ENCODE assay signal across 26 mouse cellular contexts in the genomic region with DNA sequence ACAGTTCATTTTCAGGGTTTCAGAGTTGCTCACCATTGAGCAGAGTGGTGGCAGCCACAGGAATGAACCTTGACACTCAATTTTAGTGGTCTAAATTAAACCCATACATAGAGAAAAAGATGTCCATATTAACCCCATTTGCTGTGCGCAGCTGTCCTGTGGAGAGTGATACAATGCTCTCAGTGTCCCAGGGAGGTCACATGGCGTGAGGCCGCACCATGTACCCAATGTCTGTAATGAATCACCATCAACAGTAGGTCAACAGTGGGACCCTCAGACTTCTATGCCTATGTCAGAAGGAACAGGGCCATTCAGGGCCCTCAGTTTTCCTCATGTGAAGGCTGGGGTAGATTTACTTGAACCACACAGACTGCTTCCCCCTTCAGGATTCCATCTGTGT.
"Had no signal": no experiment of that assay in that cellular context is flagged by ENCODE, and none has a peak within 500 bp of the region (broad histone marks: within the 10 kb centered on the region; RNA-seq: fewer than 3 reads in every experiment).

No protein-coding gene starts in this region.

- H3K9ac ChIP-seq: heart, embryonic 15.5 days; hindbrain, embryonic 12.5 days; hindbrain, embryonic 14.5 days; intestine, embryonic 15.5 days; limb, embryonic 13.5 days; limb, embryonic 15.5 days; liver, embryonic 12.5 days; liver, embryonic 14.5 days had no signal

- ATAC-seq: hindbrain, embryonic 16.5 days; inflammation-experienced regulatory T-cells, adult 6 months; intestine, postnatal 0 days; liver, embryonic 12.5 days had no signal

- DNase-seq: gastrocnemius, adult 2 months; gastrocnemius, postnatal 10 days; gastrocnemius, postnatal 25 days; heart, postnatal 14 days; heart, postnatal 4 days; kidney, adult 18-20 months; kidney, adult 8-10 months; kidney, postnatal 25 days; kidney, postnatal 4 days; left cerebral cortex, postnatal 4 days had no signal

- H3K36me3 ChIP-seq: heart, embryonic 15.5 days; hindbrain, embryonic 10.5 days; hindbrain, embryonic 12.5 days; intestine, embryonic 15.5 days; limb, embryonic 13.5 days; limb, embryonic 15.5 days; liver, embryonic 12.5 days had no signal

- H3K27ac ChIP-seq: gastrocnemius, adult 2 months; heart, embryonic 15.5 days; hindbrain, embryonic 10.5 days; hindbrain, embryonic 12.5 days; hindbrain, embryonic 14.5 days; intestine, embryonic 15.5 days; kidney, postnatal 0 days; layer of hippocampus, adult 2 months; left cerebral cortex, adult 2 months; limb, embryonic 13.5 days; limb, embryonic 15.5 days; liver, embryonic 12.5 days; liver, embryonic 14.5 days had no signal

- H3K9me3 ChIP-seq: heart, embryonic 15.5 days; hindbrain, embryonic 10.5 days; hindbrain, embryonic 12.5 days; intestine, embryonic 15.5 days; limb, embryonic 13.5 days; limb, embryonic 15.5 days; liver, embryonic 12.5 days had no signal

- H3K4me3 ChIP-seq: gastrocnemius, adult 2 months; heart, embryonic 15.5 days; hindbrain, embryonic 10.5 days; hindbrain, embryonic 12.5 days; intestine, embryonic 15.5 days; layer of hippocampus, adult 2 months; left cerebral cortex, adult 2 months; limb, embryonic 13.5 days; limb, embryonic 15.5 days; liver, embryonic 12.5 days had no signal

- H3K4me1 ChIP-seq: intestine, embryonic 15.5 days; liver, embryonic 12.5 days had no signal

- H3K4me2 ChIP-seq: heart, embryonic 11.5 days; heart, embryonic 15.5 days; hindbrain, embryonic 12.5 days; hindbrain, embryonic 14.5 days; intestine, embryonic 15.5 days; limb, embryonic 13.5 days; limb, embryonic 15.5 days; liver, embryonic 12.5 days had no signal

- H3K27me3 ChIP-seq: heart, embryonic 15.5 days; hindbrain, embryonic 12.5 days; intestine, embryonic 15.5 days; limb, embryonic 13.5 days; limb, embryonic 15.5 days; liver, embryonic 12.5 days had no signal
